Mouse (Mus musculus) liver, adult 2 months (tissue): ENCODE data around the gene Ankrd50.

Source experiments
- CTCF ChIP-seq: fragments of 200-500 bp; IDR thresholded peaks from 2 replicates; pipeline ENCODE4 v1.5.1; 2011; ENCODE audit warnings: low read depth, low read length, control low read depth
- POLR2A ChIP-seq: fragments of 200-500 bp; IDR thresholded peaks from 2 replicates; pipeline ENCODE4 v1.6.1; 2011; ENCODE audit warnings: low read length, control low read depth; ENCODE audit not compliant: insufficient read depth; ENCODE audit errors: extremely low read depth

DNA sequence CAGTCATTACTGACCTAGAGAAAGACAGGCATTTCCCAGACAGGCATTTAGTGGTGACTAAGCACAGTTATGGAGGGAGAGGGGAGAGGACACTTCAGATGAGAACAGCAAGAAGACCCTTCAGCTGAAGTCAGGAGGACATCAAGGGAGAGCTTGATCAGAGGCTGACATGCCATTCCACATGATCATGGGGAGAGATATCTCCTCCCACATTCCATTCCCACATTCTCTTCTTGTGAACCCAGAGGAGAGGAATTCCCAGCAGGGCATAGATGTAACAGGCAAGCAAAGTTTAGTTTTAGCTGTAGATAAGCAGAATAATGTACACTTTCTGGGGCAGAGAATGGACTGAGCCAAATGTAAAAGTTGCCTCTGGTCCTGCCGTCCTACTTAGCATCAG lies 57.4 kb downstream of the Ankrd50 start:
- no peak for TF ChIP-seq CTCF
- no peak for TF ChIP-seq POLR2A
